Mouse (Mus musculus) mouse trophoblast stem cell (cell line): ENCODE measurements around the gene Pcdh15.

Experiments used
- in situ Hi-C, 2 experiments: fragments of 300-500 bp; cut with MseI, MboI; formaldehyde crosslinking; loops; 2 replicates in 1 of 2; 3 replicates in 1 of 2; pipeline ENCODE4 v1.15.1; 2025

Gene Pcdh15

DNA sequence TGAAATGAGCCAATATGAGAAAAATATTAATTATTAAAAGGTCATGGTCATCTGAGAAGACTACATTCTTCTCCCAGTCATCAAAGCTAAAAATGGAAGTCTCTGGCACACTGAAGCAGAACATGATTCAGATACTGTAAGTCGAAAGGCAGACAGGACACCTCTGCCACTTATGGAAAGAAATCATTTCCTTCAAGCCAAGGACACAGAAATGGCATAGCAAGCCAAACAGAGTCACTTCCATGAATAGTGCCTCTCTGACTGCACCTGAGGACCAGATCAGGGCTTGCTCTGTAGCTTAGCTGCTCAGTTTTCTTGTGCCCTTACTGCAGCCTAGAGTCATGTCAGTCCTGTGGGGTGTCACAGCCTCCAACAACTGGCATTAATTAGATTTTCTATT lies 234.3 kb downstream of the Pcdh15 start:
- in situ Hi-C loops = no loop called here

GRCm38 (mm10) chr10:73379001-73379400 lies 279.9 kb downstream of the Pcdh15 start:
- in situ Hi-C loops = no loop called here

DNA sequence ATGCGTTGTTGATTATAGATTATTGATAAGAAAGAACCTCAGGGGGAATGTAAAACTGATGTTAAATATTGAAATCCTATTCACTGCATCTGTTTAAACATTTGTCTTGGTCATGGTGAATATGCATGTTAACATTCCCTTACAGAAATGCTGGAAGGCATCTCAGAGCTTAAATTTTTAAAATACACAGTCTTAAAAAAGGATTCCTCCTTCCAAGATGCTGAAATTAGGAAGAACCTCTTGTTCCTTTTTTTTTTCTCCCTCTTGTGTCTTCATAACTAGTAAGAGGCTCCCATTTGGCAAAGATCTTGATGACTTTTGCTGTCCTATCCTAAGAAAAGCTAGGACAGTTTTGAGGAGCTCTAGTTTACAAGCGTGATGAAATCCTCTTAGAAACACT lies 284.9 kb downstream of the Pcdh15 start:
- in situ Hi-C loops = no loop called here

DNA sequence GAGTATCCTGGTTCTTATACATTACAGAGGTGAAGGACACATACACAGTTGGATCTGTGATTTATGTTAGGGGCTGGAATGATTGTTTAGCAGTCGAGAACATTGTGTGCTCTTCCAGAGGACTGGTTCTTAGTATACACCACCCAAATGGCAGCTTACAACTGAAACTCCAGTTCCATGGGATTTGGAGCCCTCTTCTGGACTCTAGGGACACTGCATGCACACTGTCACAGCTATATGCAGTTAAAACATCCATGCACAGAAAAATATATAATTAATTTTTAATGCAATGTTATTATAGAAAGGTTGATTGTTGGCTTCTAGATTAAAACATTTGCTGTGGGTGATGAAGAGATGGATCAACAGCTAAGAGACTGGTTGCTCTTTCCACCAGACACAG lies 301.3 kb downstream of the Pcdh15 start:
- in situ Hi-C loops = loop anchor here in 1 of 2 experiments (10.0 kb wide), 1 partner anchor 296 kb away; no protein-coding TSS in a partner anchor

DNA sequence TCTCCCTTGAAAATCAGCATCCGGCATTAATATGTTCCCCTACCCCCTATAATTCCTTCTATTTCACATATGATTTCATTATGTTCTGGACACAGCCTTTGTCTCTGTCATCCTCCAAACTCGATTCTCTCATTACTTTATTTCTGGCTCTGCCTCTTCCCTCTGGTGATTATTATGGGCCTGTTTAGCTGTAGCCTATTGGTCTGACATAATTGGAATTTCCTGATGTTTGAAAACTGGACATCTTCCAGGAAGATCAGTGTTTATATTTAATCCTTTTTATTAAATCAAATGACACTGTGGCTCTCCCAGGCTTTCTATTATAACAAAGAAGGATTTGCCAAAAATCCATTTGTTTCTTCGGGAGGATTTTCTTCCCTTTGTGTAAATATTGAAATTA lies 326.3 kb downstream of the Pcdh15 start:
- in situ Hi-C loops = no loop called here

- in situ Hi-C loops = no loop called here
Measured at GRCm38 (mm10) chr10:73431345-73431744, 332.2 kb downstream of the Pcdh15 start.

GRCm38 (mm10) chr10:73484082-73484481 lies 384.9 kb downstream of the Pcdh15 start:
- in situ Hi-C loops = no loop called here

- in situ Hi-C loops = no loop called here
Measured at GRCm38 (mm10) chr10:73491654-73492053, 392.5 kb downstream of the Pcdh15 start.

- in situ Hi-C loops = no loop called here
Measured at GRCm38 (mm10) chr10:73514846-73515245, 415.7 kb downstream of the Pcdh15 start.

DNA sequence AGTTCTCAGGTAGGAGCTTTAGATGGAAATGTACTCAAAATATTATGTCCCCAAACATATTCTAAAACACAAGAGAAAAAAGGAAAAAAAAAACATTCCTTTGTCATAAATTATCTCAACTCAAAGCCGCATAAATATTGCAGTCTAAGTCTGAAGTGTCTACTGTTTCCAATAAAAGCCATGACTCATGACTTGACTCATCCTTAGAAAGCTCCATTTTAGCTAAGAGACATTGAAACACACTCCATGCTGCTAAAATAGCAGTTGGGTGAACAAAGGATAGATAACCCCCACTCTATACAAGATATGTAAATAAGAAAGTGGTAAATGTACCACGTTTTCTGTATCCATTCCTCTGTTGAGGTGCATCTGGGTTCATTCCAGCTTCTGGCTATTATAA lies 416.6 kb downstream of the Pcdh15 start:
- in situ Hi-C loops = no loop called here

- in situ Hi-C loops = no loop called here
Measured at GRCm38 (mm10) chr10:73519438-73519837, 420.3 kb downstream of the Pcdh15 start.

- in situ Hi-C loops = no loop called here
Measured at GRCm38 (mm10) chr10:73552831-73553230, 453.7 kb downstream of the Pcdh15 start.

DNA sequence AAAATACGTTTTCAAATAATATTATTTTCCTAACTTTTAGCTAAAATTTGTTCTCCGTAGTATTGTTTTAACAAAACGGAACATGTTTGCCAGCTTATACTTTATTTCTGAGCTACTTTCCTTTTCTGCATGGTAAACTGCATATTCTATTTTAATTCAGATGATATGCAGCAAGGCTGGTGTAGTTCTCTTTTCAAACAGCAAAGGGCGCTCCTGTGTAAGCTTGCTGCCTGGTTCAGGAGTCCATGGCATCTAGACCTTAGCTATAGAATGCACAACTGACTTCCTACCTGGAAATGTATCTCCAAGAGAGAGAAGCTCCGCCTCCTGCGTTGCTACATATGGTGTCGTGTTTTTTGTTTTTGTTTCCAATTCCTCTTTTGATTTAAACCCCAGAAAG lies 465.1 kb downstream of the Pcdh15 start:
- in situ Hi-C loops = no loop called here

- in situ Hi-C loops = no loop called here
Measured at GRCm38 (mm10) chr10:73574711-73575297, 475.7 kb downstream of the Pcdh15 start.

DNA sequence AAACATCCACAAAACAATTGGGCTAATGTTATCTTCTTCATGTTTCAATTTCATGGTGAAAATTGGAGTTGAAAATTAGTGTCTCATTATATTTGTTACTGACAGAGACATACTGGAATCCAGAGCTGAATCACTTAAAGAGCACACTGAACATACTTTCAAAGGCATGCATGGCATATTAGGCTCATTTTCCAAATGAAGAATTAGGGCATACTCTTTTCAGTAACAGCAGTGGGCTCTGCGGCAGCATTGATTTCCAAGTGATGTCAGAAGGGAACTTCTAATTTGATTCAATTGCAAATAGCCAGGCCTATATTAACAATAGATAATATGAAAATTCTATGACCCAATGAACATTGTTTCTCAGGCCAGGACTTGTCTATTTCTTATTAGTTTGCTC lies 568.4 kb downstream of the Pcdh15 start:
- in situ Hi-C loops = no loop called here

- in situ Hi-C loops = no loop called here
Measured at GRCm38 (mm10) chr10:73700519-73701286, 601.6 kb downstream of the Pcdh15 start.

- in situ Hi-C loops = no loop called here
Measured at GRCm38 (mm10) chr10:73725566-73726240, 626.6 kb downstream of the Pcdh15 start.

DNA sequence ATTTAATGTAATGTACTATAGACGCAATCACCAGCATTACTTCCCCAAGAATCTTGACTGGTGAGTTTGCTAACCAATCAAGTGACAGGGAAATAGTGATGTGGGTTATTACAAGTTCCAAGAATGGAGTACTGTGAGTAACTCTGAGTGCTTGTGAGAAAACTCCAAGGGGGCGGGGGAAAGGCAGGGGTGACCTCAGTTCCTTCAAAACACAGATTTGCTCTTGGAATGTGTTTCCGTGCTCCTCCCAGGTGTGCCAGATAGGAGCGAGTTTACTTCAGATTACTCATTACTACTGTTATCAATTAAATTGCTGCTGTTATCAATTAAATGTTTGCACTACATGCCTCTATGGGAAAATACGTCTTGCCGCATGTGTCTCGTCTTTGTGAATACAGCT lies 634.1 kb downstream of the Pcdh15 start:
- in situ Hi-C loops = no loop called here

DNA sequence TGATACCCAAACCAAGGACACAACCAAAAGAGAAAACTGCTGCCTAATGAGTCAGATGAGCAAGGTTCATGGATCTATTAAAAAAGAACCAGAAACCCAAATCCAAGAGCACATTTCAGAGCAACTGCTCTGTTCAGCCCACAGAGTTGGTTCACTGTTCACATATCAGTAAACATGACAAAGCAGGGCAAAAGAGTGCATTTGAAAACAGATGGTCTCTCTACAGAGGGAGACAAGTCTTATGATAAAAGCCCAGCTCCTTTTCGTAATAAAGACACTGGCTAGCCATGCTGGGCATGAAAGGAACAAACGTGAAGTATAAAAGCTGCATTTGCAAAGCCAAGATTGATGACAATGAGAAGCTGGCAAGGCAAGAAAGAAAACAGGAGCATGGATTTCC lies 649.9 kb downstream of the Pcdh15 start:
- in situ Hi-C loops = no loop called here

GRCm38 (mm10) chr10:73753876-73754275 lies 654.7 kb downstream of the Pcdh15 start:
- in situ Hi-C loops = no loop called here

GRCm38 (mm10) chr10:73782945-73783344 lies 683.8 kb downstream of the Pcdh15 start:
- in situ Hi-C loops = no loop called here

GRCm38 (mm10) chr10:73788163-73788562 lies 689.0 kb downstream of the Pcdh15 start:
- in situ Hi-C loops = no loop called here

DNA sequence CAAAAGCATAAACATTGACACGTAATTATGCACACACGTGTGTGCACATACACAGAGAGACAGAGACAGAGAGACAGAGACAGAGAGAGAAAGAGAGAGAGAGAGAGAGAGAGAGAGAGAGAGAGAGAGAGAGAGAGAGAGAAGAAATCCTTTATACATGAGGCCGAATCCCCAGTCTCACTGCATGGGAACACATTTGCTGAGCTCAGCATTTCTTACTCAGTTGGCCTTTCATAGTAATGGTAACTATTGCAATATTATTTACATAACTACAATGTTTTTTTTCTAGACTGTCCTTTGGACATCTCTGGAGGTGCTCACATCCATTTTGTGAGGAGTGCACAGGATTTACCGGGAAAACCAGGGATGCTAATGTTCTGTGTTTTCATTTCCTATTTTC lies 705.9 kb downstream of the Pcdh15 start:
- in situ Hi-C loops = no loop called here
